Mouse (Mus musculus) spleen, postnatal 4 days (tissue): ENCODE results near the gene Krt20.

Experiments used
- DNase-seq, 2 experiments: peaks; one replicate each; pipeline ENCODE4 v3.0.0; 2022; ENCODE audit warnings: low spot score in 2 of 2

The Krt20 gene

GRCm38 (mm10) chr11:99437972-99438371, at the start of gene Krt20:
Gene Krt20, minus strand, starts transcription at chr11:99438150.
- DNase-seq = no peak

DNA sequence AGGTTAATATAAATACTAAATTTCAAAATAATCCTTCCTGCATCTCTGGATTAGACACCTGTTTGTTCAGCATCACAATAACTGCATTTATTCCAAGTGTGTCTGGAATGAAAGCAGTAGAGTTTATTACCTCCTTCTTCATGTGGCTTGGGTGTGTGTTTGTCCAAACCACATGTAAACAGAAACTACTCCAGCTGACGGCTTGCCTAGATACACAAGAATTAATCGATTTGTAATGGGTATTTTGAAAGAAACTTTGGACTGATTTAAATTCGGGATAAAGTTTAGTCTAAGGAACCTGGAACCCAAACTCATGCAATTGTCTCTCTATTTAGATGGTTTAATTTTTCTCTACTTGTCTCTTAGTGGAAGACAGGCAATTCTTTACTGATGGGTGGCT, 37.0 kb upstream of the Krt20 start:
- DNase-seq = no peak

DNA sequence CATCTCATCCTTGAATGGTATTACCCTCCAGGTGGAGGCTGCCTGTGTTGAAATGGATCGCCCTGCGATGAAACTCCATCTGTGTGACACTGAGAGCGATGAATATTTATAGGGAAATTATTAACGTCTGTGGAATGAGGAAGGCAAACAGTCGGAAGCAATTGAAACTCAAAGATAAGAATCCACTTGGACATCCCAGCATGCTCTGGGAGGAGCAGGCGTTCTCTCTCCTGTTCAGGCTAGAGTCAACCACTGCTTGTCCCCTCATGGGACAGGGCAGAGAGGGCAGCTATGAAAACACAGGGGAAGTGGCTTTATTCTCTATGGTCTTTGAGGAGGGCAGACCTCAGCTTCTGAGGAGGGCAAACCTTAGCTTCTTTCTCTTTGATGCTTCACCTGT, 35.5 kb upstream of the Krt20 start:
- DNase-seq = no peak

- no peak for DNase-seq
These were observed 34.5 kb upstream of the Krt20 start for GRCm38 (mm10) chr11:99472405-99472804.

DNA sequence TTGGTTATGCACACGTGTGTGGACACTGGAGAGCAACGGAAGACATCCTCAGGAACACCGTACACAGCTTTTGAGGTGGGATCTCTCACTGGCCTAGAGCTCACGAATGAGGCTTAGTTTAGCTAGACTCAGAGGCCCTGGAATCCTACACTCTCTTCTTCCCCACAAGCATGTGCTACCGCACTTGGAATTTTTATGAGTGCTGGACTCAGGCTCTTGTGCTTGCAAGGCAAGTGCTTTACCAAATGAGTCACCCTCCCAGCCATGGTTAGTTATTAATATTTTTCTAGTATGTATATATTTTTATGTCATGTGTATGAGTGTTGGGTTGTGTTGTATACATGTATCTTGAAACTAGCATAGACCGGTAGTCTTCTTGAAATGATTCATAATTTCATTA, 34.0 kb upstream of the Krt20 start:
- DNase-seq = no peak

- no peak for DNase-seq
These were observed 31.3 kb upstream of the Krt20 start for GRCm38 (mm10) chr11:99469228-99469627.

- no peak for DNase-seq
These were observed 30.6 kb upstream of the Krt20 start for GRCm38 (mm10) chr11:99468566-99468965.

GRCm38 (mm10) chr11:99466316-99466715, 28.4 kb upstream of the Krt20 start:
- no peak for DNase-seq

- DNase-seq = peak; percentile 39 to 84
These were observed 26.9 kb upstream of the Krt20 start for GRCm38 (mm10) chr11:99464836-99465235.

DNA sequence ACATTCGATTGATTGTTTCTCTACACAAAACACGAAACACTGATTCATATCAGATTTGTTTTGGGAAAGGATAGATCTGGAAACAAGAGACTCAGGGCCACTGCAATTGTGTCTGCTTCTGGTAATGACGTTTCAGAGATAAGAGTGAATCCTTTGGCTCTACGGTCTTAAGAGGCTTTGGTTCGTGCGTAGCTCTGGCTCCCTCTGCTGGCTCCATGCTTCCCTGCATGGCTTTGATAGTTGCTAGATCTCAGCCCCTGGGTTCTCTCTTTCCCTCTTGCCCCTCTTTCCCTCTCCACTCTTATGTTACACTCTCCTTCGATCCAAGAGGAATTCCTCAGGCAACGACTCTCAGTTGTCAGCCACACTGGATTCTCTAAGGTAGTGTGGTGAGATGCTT, 25.2 kb upstream of the Krt20 start:
- peak; percentile 26 to 71 for DNase-seq

DNA sequence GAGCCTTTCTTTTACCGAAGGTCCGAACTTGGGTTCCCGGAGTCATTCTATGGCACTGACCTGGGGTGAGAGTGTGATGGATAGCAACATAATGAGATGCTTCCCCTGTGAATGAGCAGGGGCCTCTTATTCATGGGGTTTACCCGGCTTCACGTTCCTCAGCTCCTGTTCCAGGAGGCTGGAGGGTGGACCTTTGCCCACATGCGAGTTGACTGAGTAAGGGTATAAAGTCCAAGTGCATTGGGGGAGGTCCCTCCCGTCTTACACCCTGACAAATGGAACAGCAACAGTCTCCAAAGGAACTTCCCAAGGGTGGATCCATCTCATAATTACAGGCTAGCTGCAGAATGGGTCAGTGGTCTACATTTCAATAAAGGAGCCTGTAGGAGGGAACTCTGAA, 23.8 kb upstream of the Krt20 start:
- DNase-seq = no peak

- no peak for DNase-seq
These were observed 20.9 kb upstream of the Krt20 start for GRCm38 (mm10) chr11:99458887-99459286.

DNA sequence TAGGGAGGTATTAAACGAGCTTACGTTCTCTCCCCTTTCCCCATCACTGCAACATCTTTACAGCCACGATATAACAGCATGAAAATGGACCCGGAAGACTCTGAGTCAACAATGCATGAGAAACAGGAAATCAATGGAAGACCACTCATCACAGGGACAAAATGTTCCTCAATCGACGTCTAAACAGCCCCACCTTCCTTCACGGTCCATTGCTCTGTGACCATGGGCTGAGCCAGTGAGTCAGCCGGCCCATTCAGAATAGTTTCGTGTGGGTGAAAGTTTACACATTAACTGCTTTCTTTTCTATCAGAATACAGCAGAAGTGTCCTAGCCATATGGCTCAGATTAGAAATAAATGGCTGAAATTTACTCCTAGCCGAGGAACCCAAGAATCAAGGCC, 16.8 kb upstream of the Krt20 start:
- DNase-seq = no peak

DNA sequence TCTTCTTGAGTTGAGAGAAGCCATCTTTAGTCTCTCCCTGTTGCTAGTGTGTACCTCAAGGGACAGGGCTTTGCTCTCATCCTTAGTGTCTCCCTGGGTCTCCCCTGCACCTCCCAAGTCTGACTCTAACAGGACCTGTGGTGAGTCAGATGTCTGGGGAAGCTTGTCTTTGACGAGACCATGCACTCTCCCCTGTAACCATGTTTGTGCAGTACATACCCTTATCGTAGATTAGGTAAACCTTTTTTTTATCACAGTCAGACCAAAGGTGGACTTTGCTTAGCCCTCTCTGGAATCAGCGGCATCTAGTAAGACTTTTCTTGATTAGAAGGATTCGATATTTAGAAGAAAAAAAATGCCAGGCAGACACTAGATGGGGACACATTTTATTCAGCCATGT, 16.1 kb upstream of the Krt20 start:
- DNase-seq = no peak

DNA sequence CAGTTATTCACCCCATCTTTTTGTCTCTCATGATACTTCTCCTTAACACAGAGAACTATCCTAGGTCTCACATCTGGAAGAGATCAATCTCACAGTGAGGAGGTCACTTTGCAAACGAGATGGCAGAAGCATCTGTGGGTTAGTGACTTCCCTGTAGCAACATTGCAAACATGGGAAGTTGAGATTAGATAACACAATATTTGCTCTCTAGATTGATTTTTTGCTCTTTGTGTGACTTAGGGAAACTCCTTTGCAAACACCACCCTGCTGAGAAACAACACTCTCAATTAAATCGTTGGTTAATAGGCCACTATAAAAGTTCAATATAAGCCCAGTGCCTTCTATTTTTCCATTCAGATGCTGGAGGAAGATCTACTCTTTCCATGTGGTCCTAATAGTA, 10.8 kb upstream of the Krt20 start:
- DNase-seq = no peak

- no peak for DNase-seq
These were observed 3.3 kb upstream of the Krt20 start for GRCm38 (mm10) chr11:99441220-99441619.

- DNase-seq = no peak
These were observed 1.5 kb upstream of the Krt20 start for GRCm38 (mm10) chr11:99439465-99439864.

DNA sequence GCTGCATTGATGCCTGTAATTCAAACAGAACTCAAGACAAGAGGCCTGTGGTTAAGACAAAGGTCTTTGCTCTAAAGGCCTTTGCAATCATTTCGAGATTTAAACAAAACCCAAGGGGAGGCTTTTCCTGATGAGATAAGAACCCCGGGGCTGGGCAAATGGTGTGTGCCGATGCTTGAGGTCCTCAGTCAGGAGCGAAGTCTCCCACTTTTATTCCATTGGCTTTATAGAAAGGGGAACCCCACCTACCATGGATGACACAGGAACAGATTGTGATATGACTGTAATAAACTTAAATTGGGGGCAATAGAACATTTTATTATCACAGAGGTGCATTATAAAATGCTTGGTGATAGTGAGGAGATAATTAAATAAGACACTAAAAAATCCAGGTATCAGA, 1.3 kb downstream of the Krt20 start:
- DNase-seq = no peak

DNA sequence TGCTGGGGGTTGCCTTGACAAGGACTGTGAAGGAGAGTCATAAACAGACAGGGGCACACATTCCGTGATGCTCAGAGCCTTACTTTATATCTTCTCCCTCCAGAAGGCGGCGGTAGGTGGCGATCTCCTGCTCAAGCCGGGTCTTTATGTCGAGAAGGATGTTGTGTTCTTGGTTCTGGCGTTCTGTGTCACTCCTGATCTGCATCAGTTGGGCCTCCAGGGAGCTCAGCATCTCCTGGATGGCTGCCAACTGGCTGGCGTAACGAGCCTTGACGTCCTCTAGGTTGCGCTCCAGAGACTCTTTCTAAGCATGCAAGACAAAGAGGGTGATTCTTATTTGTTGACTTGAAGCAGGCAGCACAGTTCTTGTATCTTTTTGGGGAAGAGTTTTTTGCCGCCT, 7.3 kb downstream of the Krt20 start:
- DNase-seq = no peak

GRCm38 (mm10) chr11:99422159-99422558, 15.8 kb downstream of the Krt20 start, which contains the start of gene Krt12:
Gene Krt12, minus strand, starts transcription at chr11:99422259.
- no peak for DNase-seq

GRCm38 (mm10) chr11:99420586-99420985, 17.4 kb downstream of the Krt20 start:
- DNase-seq = no peak

DNA sequence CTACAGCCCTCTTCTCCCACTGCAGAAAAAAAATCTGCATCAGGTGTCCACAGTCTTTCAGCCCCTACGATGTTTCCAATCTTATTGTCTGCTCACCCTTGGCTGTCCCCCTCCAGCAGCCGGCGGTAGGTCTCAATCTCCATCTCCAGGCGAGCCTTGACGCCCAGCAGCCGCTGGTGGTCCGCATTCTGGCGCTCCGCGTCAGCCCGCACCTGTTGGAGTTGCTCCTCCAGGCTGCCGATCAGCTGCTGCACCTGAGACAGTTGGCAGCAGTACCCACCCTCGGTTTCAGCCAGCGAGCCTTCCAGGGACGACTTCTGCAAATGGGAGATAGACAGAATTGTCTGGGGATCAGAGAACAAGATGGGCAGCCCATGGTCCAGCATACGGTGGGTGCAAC, 20.1 kb downstream of the Krt20 start:
- DNase-seq = no peak

GRCm38 (mm10) chr11:99416902-99417301, 21.0 kb downstream of the Krt20 start:
- DNase-seq = no peak

DNA sequence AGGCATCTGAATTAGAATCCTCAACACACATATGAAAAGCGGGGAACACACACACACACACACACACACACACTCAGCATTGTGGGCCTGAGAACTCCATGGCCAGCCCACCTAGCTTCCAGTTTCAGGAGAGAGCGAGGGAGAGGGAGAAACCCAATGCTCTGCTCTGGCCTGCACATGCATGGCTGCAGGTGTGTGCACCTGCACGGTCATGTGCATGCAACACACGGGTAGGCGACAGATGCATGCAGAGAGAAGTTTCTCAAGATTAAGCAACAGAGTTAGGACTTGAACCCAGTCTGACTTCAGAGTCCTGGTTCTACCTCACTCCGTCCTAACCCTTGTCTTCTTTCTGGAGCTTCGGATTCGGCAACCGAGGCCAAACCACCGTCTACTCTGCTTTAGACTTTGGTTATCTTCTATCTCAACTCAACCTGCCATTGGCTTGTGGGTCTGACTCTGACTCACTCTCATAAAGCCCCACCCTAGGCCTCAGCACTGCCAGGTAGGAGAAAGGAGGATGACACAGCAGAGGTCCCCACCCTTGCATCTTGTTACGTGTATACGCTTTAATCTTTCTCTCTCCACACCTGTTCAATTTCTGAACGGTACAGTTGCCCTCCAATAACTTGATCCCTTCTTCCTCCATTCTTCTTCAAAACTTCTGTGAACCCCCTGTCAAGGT, 23.3 kb downstream of the Krt20 start:
- no peak for DNase-seq
